Mouse (Mus musculus): ENCODE results near the gene Nxn.

GRCm38 (mm10) chr11:76406702-76407583 is 8.0 kb upstream of the Nxn start, which contains the start of gene Timm22:
- TF ChIP-seq GATA1 (IDR thresholded peaks at IDR 0.05; ENCODE audit: borderline replicate concordance, low read length): no peak
- TF ChIP-seq TAL1 (conservative IDR thresholded peaks at IDR 0.05; ENCODE audit: low read depth, low read length): no peak
